Comparison of ENCODE assay signal across 8 mouse cellular contexts in the genomic region with DNA sequence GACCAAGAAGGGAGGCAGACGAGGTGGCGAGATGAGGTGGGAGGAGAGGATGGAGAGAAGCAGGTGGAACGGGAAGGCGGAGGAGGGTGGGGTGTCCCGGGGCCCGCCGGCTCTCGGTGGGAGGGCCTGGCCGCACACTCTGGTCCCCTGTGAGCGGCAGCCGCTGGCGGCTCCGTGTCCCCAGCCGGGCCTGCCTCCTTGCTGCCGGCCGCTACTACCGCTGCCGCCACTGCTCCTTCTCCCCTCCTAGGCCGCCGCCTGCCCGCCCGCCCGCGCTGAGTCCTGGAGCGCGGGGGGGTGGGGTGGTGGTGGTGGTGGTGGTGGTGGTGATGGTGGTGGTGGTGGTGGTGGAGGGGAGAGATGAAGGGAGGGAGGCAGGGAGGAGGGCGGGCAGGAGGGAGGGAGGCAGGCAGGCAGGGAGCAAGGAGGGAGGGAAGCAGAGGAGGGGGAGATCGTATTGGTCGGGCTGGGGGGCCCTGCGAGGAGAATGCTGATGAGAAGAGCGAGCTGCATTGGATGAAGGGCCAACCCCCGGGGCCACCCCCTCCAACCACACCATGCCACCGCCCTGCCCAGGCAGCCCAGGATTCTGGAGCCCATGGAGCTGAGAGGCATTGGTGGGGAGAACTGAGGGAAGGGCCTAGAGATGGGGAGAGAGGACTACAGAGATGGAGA. TPM values are rescaled to one million over a fixed set of nuclear protein-coding genes. Genes with fewer than 3 reads are reported as not detected.
A peak's percentile ranks its signal among the peaks of the same experiment; 100 is the strongest.
DNase-seq lines count a peak whose midpoint lies in the region; ATAC-seq and TF ChIP-seq lines count a peak whose summit lies in the region.

No protein-coding gene starts in this region.

- DNase-seq in adrenal gland, adult 2 months = peak; percentile 67
- no peak for DNase-seq in adrenal gland, adult 8-10 months
- peak; percentile 52 for DNase-seq in adrenal gland, postnatal 25 days
- peak; percentile 84 for DNase-seq in forebrain, embryonic 11.5 days (ENCODE audit: low spot score)
- peak; percentile 49 for DNase-seq in induced T-regulatory cell, adult 2 months (ENCODE audit: low read depth)
- DNase-seq in left cerebral cortex, postnatal 4 days = peak; percentile 72
- DNase-seq in midbrain, embryonic 14.5 days = peak; percentile 84
- peak; percentile 59 for DNase-seq in stomach, postnatal 0 days (ENCODE audit: low spot score)

- no peaks in the 10 kb centered on the region for H3K27me3 ChIP-seq in forebrain, embryonic 11.5 days (ENCODE audit: control insufficient read depth, insufficient read depth, low read length)
- H3K27me3 ChIP-seq in midbrain, embryonic 14.5 days (ENCODE audit: control insufficient read depth, insufficient read depth, low read length) = no peaks in the 10 kb centered on the region
- no peaks in the 10 kb centered on the region for H3K27me3 ChIP-seq in stomach, postnatal 0 days (ENCODE audit: control insufficient read depth, insufficient read depth, low read length)

- TF ChIP-seq EP300 in stomach, postnatal 0 days (optimal IDR thresholded peaks at IDR 0.05) = no peak

- TF ChIP-seq CTCF in stomach, postnatal 0 days (IDR thresholded peaks at IDR 0.05; ENCODE audit: low read depth) = 0 out of 2 replicates have a peak, but pooled peaks have one; percentile 5

- WGBS in forebrain, embryonic 11.5 days = 1% methylated on average over 21 of the region's 33 CpGs
- 0% methylated on average over 30 of the region's 33 CpGs for WGBS in midbrain, embryonic 14.5 days
- WGBS in stomach, postnatal 0 days = 6% methylated on average over 8 of the region's 33 CpGs

- intact Hi-C loops in left cerebral cortex, postnatal 4 days (cut with DNase I) = no loop called here

- H3K9me3 ChIP-seq in forebrain, embryonic 11.5 days (ENCODE audit: control insufficient read depth, low read length) = no peaks in the 10 kb centered on the region
- no peaks in the 10 kb centered on the region for H3K9me3 ChIP-seq in midbrain, embryonic 14.5 days (ENCODE audit: control insufficient read depth, low read length)
- no peaks in the 10 kb centered on the region for H3K9me3 ChIP-seq in stomach, postnatal 0 days (ENCODE audit: control insufficient read depth, low read length)

- H3K4me1 ChIP-seq in forebrain, embryonic 11.5 days (replicated peaks; ENCODE audit: control insufficient read depth, insufficient read depth, low read length) = peaks cover 44% of the 10 kb centered on the region
- peaks cover 49% of the 10 kb centered on the region for H3K4me1 ChIP-seq in midbrain, embryonic 14.5 days (ENCODE audit: control insufficient read depth, insufficient read depth, low read length)
- 0 out of 2 replicates have a peak, but pooled peaks cover 2% of the 10 kb centered on the region for H3K4me1 ChIP-seq in stomach, postnatal 0 days (replicated peaks; ENCODE audit: control insufficient read depth, insufficient read depth)

- H3K9ac ChIP-seq in forebrain, embryonic 11.5 days (ENCODE audit: low read length) = peak overlapping the region; percentile 95
- H3K9ac ChIP-seq in midbrain, embryonic 14.5 days (replicated peaks; ENCODE audit: low read length) = peak overlapping the region; percentile 98
- H3K9ac ChIP-seq in stomach, postnatal 0 days (ENCODE audit: low read length) = peak overlapping the region; percentile 74

- H3K27ac ChIP-seq in forebrain, embryonic 11.5 days (ENCODE audit: low read depth, low read length) = peak overlapping the region; percentile 91
- peak overlapping the region; percentile 96 for H3K27ac ChIP-seq in midbrain, embryonic 14.5 days (replicated peaks; ENCODE audit: low read depth, low read length)
- H3K27ac ChIP-seq in stomach, postnatal 0 days (replicated peaks) = peak overlapping the region; percentile 45; the same call in 1 of the 2 replicates

- H3K4me2 ChIP-seq in forebrain, embryonic 11.5 days (ENCODE audit: low read depth, low read length, severe bottlenecking) = peak overlapping the region; percentile 96
- H3K4me2 ChIP-seq in midbrain, embryonic 14.5 days (ENCODE audit: low read length) = peak overlapping the region; percentile 80
- H3K4me2 ChIP-seq in stomach, postnatal 0 days (replicated peaks; ENCODE audit: low read depth) = peak overlapping the region; percentile 83

- peaks cover 6% of the 10 kb centered on the region; the same call in 1 of the 2 replicates for H3K36me3 ChIP-seq in forebrain, embryonic 11.5 days (ENCODE audit: control insufficient read depth, insufficient read depth, low read length)
- H3K36me3 ChIP-seq in midbrain, embryonic 14.5 days (ENCODE audit: control insufficient read depth, insufficient read depth, low read length) = peaks cover 8% of the 10 kb centered on the region
- H3K36me3 ChIP-seq in stomach, postnatal 0 days (ENCODE audit: control insufficient read depth, insufficient read depth, low read length) = peaks cover 3% of the 10 kb centered on the region; the same call in 1 of the 2 replicates

- peak overlapping the region; percentile 78 for H3K4me3 ChIP-seq in forebrain, embryonic 11.5 days (ENCODE audit: low read depth, low read length)
- H3K4me3 ChIP-seq in midbrain, embryonic 14.5 days (replicated peaks; ENCODE audit: low read depth, low read length) = peak overlapping the region; percentile 55
- peak overlapping the region; percentile 53 for H3K4me3 ChIP-seq in stomach, postnatal 0 days (ENCODE audit: low read depth, low read length)

- ATAC-seq in forebrain, embryonic 11.5 days (replicated peaks; ENCODE audit: low FRiP score) = peak; percentile 21
- peak; percentile 39 for ATAC-seq in midbrain, embryonic 14.5 days (ENCODE audit: low FRiP score, low TSS enrichment)
- no peak for ATAC-seq in stomach, postnatal 0 days (ENCODE audit: low FRiP score, low TSS enrichment)

RNA-seq across cellular contexts. Expression of gene Zfp574, which starts 0.5 kb away (rescaled TPM):
- 10 to 100 TPM; 21.3 to 21.9 TPM for total RNA-seq in adrenal gland, adult 2 months (2021)
- 60.8 and 61.2 TPM in 2 replicates for polyA plus RNA-seq in adrenal gland, adult 2 months (2012; rRNA removed)
- total RNA-seq in adrenal gland, adult 8-10 months (2022) = 10 to 100 TPM; 20.2 to 25.0 (median 22.1) TPM
- total RNA-seq in adrenal gland, postnatal 25 days (2021) = 21.0 and 23.3 TPM in 2 replicates
- polyA plus RNA-seq in forebrain, embryonic 11.5 days (2014; fragmentation: Nextera tagmentation; extraction: Ambion mirVana) = 34.3 and 38.3 TPM in 2 replicates
- total RNA-seq in left cerebral cortex, postnatal 4 days (2021) = 10 to 100 TPM; 25.2 to 26.9 TPM
- 24.9 and 33.0 TPM in 2 replicates for polyA plus RNA-seq in midbrain, embryonic 14.5 days (2014; fragmentation: Nextera tagmentation; extraction: Ambion mirVana)
- polyA plus RNA-seq in stomach, postnatal 0 days (2015; fragmentation: Nextera tagmentation; extraction: Ambion mirVana) = 12.1 and 12.9 TPM in 2 replicates

RNA-seq across cellular contexts. Expression of gene Grik5, which starts 0.7 kb away (rescaled TPM):
- 10 to 100 TPM; 14.5 to 18.5 TPM for total RNA-seq in adrenal gland, adult 2 months (2021)
- 54.9 and 71.3 TPM in 2 replicates for polyA plus RNA-seq in adrenal gland, adult 2 months (2012; rRNA removed)
- total RNA-seq in adrenal gland, adult 8-10 months (2022) = 10 to 100 TPM; 13.8 to 43.0 (median 24.7) TPM
- 15.4 and 22.6 TPM in 2 replicates for total RNA-seq in adrenal gland, postnatal 25 days (2021)
- polyA plus RNA-seq in forebrain, embryonic 11.5 days (2014; fragmentation: Nextera tagmentation; extraction: Ambion mirVana) = 13.6 and 14.0 TPM in 2 replicates
- 100 to 1,000 TPM; 204 to 219 TPM for total RNA-seq in left cerebral cortex, postnatal 4 days (2021)
- polyA plus RNA-seq in midbrain, embryonic 14.5 days (2014; fragmentation: Nextera tagmentation; extraction: Ambion mirVana) = 21.7 and 27.3 TPM in 2 replicates
- polyA plus RNA-seq in stomach, postnatal 0 days (2015; fragmentation: Nextera tagmentation; extraction: Ambion mirVana) = 1.7 and 2.2 TPM in 2 replicates

Comparison
In these comparisons a context has a peak if more than half of its experiments do, and no peak if none do; other contexts are left out.
1. H3K27ac ChIP-seq: peak in every context shown above with its lines; median percentile 96 in midbrain, embryonic 14.5 days; 91 in forebrain, embryonic 11.5 days; 45 in stomach, postnatal 0 days.